Mouse (Mus musculus) stomach, postnatal 0 days (tissue): ENCODE measurements at regions not wholly inside any gene's neighbourhood (a gene's known extent, or its start where the extent isn't known, plus 50 kb on each side); places are given as distances from the start of the nearest gene placed in this dataset.

Experiments used
- ATAC-seq: fragments of 200-750 bp; cut with Nextera tagmentation; 2 replicates; pipeline ENCODE4 v1.8.0; 2017; ENCODE audit not compliant: low FRiP score, low TSS enrichment
- DNase-seq: peaks from one replicate; pipeline ENCODE4 v3.0.0-alpha.2; 2016; ENCODE audit warnings: low spot score
- H3K27ac ChIP-seq: fragments of 300-500 bp; sonication (generic); replicated peaks from 2 replicates; pipeline ENCODE4 v1.5.1; 2014; ENCODE audit warnings: mild to moderate bottlenecking, control low read depth
- H3K27me3 ChIP-seq: fragments of 300-500 bp; sonication (generic); 2 replicates; pipeline ENCODE4 v1.6.1; 2014; ENCODE audit warnings: low read length; ENCODE audit not compliant: control insufficient read depth, insufficient read depth
- H3K36me3 ChIP-seq: fragments of 300-500 bp; sonication (generic); 2 replicates; pipeline ENCODE4 v1.6.1; 2014; ENCODE audit warnings: low read length, mixed read lengths; ENCODE audit not compliant: control insufficient read depth, insufficient read depth
- H3K4me1 ChIP-seq: fragments of 300-500 bp; sonication (generic); replicated peaks from 2 replicates; pipeline ENCODE4 v1.6.1; 2014; ENCODE audit warnings: antibody characterized with exemption; ENCODE audit not compliant: control insufficient read depth, insufficient read depth
- H3K4me2 ChIP-seq: fragments of 300-500 bp; sonication (generic); replicated peaks from 2 replicates; pipeline ENCODE4 v1.6.1; 2014; ENCODE audit warnings: low read depth, mild to moderate bottlenecking, control low read depth, moderate library complexity
- H3K4me3 ChIP-seq: fragments of 300-500 bp; sonication (generic); 2 replicates; pipeline ENCODE4 v1.5.1; 2014; ENCODE audit warnings: low read depth, low read length, control low read depth
- H3K9ac ChIP-seq: fragments of 300-500 bp; sonication (generic); 2 replicates; pipeline ENCODE4 v1.6.1; 2014; ENCODE audit warnings: mild to moderate bottlenecking, low read length, control low read depth, mixed read lengths
- H3K9me3 ChIP-seq: fragments of 300-500 bp; sonication (generic); 2 replicates; pipeline ENCODE4 v1.6.1; 2016; ENCODE audit warnings: low read length; ENCODE audit not compliant: control insufficient read depth
- CTCF ChIP-seq: IDR thresholded peaks from 2 replicates; pipeline ENCODE4 v1.5.1; 2016; ENCODE audit warnings: antibody characterized with exemption, low read depth, mild to moderate bottlenecking, moderate library complexity
- EP300 ChIP-seq: optimal IDR thresholded peaks from 2 replicates; pipeline ENCODE3; 2016; ENCODE audit warnings: antibody characterized with exemption
- WGBS: fragments of 180-500 bp; shearing (Covaris S2); extraction: QIAGEN DNeasy Blood & Tissue Kit; methylation state at CpG from one replicate; pipeline ENCODE4 v1.1.7; 2014; 5-methylcytosine and 5-hydroxymethylcytosine counted together

GRCm38 (mm10) chr11:6893734-6894133 is 56.3 kb upstream of the Gm11983 start:
- DNase-seq, result no peak
- TF ChIP-seq EP300 (no peak), CTCF (no peak)
- Histone ChIP-seq H3K27me3 (no peaks in the 10 kb centered on the region), H3K9me3 (no peaks in the 10 kb centered on the region), H3K36me3 (no peaks in the 10 kb centered on the region), H3K4me2 (no peak overlapping the region), H3K4me3 (no peak overlapping the region), H3K4me1 (0 out of 2 replicates have a peak, but pooled peaks cover 2% of the 10 kb centered on the region), H3K27ac (no peak overlapping the region), H3K9ac (no peak overlapping the region)
- ATAC-seq, result no peak
- 77% methylated on average over 1 of the region's 1 CpGs for WGBS

- ATAC-seq, result no peak
- 89% methylated on average over 3 of the region's 3 CpGs for WGBS
Observed at GRCm38 (mm10) chr11:6893063-6893462, 55.6 kb upstream of the Gm11983 start.

GRCm38 (mm10) chr11:6890450-6890849 is 53.0 kb upstream of the Gm11983 start:
- no peak for DNase-seq
- no peak overlapping the region for H3K4me2 ChIP-seq
- WGBS, result 66% methylated on average over 5 of the region's 5 CpGs
- H3K4me1 ChIP-seq, result no peaks in the 10 kb centered on the region
- no peak overlapping the region for H3K9ac ChIP-seq
- H3K36me3 ChIP-seq, result no peaks in the 10 kb centered on the region
- ATAC-seq, result no peak
- no peak overlapping the region for H3K27ac ChIP-seq
- no peak overlapping the region for H3K4me3 ChIP-seq
- no peaks in the 10 kb centered on the region for H3K27me3 ChIP-seq
- no peaks in the 10 kb centered on the region for H3K9me3 ChIP-seq
- TF ChIP-seq CTCF (no peak), EP300 (no peak)

More at GRCm38 (mm10) chr11:6893063-6893462, 55.6 kb upstream of the Gm11983 start:
- TF ChIP-seq EP300 (no peak), CTCF (no peak)
- H3K4me1 ChIP-seq, result 0 out of 2 replicates have a peak, but pooled peaks cover 2% of the 10 kb centered on the region
- no peak overlapping the region for H3K4me2 ChIP-seq
- H3K27ac ChIP-seq, result no peak overlapping the region
- no peak overlapping the region for H3K9ac ChIP-seq
- no peaks in the 10 kb centered on the region for H3K9me3 ChIP-seq
- DNase-seq, result no peak
- no peaks in the 10 kb centered on the region for H3K27me3 ChIP-seq
- H3K36me3 ChIP-seq, result no peaks in the 10 kb centered on the region
- H3K4me3 ChIP-seq, result no peak overlapping the region

GRCm38 (mm10) chr11:6889660-6890185 is 52.3 kb upstream of the Gm11983 start:
- no peak overlapping the region for H3K4me3 ChIP-seq
- ATAC-seq (no peak), DNase-seq (no peak)
- H3K4me2 ChIP-seq, result no peak overlapping the region
- H3K36me3 ChIP-seq, result no peaks in the 10 kb centered on the region
- H3K9ac ChIP-seq, result no peak overlapping the region
- H3K27me3 ChIP-seq, result no peaks in the 10 kb centered on the region
- H3K4me1 ChIP-seq, result no peaks in the 10 kb centered on the region
- TF ChIP-seq EP300, result no peak
- no peak for TF ChIP-seq CTCF
- 66% methylated on average over 8 of the region's 8 CpGs for WGBS
- H3K9me3 ChIP-seq, result no peaks in the 10 kb centered on the region
- H3K27ac ChIP-seq, result no peak overlapping the region

- no peak overlapping the region for H3K4me2 ChIP-seq
- H3K4me3 ChIP-seq, result no peak overlapping the region
- H3K9me3 ChIP-seq, result no peaks in the 10 kb centered on the region
- no peaks in the 10 kb centered on the region for H3K27me3 ChIP-seq
- H3K27ac ChIP-seq, result no peak overlapping the region
- TF ChIP-seq EP300 (no peak), CTCF (no peak)
- no peaks in the 10 kb centered on the region for H3K36me3 ChIP-seq
- ATAC-seq (no peak), DNase-seq (no peak)
- no peaks in the 10 kb centered on the region for H3K4me1 ChIP-seq
- H3K9ac ChIP-seq, result no peak overlapping the region
- WGBS, result 86% methylated on average over 5 of the region's 5 CpGs
Observed at GRCm38 (mm10) chr11:6889120-6889519, 51.7 kb upstream of the Gm11983 start.
